29 mouse cellular contexts compared by ENCODE assay signal in genomic region chr16:8413441-8413840, GRCm38 (mm10). TPM values are rescaled to one million over a fixed set of nuclear protein-coding genes. Genes with fewer than 3 reads are reported as not detected.
"Had no signal": no experiment of that assay in that cellular context is flagged by ENCODE, and none has a peak within 500 bp of the region (broad histone marks: within the 10 kb centered on the region; RNA-seq: fewer than 3 reads in every experiment).

No protein-coding gene starts in this region.

- H3K4me1 ChIP-seq: limb, embryonic 13.5 days; limb, embryonic 15.5 days had no signal

- H3K4me3 ChIP-seq: hindbrain, embryonic 13.5 days; hindbrain, embryonic 15.5 days; kidney, embryonic 15.5 days; limb, embryonic 13.5 days; limb, embryonic 15.5 days; liver, embryonic 12.5 days had no signal

- H3K9me3 ChIP-seq: hindbrain, embryonic 13.5 days; hindbrain, embryonic 15.5 days; kidney, embryonic 15.5 days; limb, embryonic 13.5 days; limb, embryonic 15.5 days; liver, embryonic 12.5 days had no signal

- H3K27ac ChIP-seq: hindbrain, embryonic 13.5 days; hindbrain, embryonic 15.5 days; hindbrain, postnatal 0 days; kidney, embryonic 15.5 days; kidney, postnatal 0 days; limb, embryonic 13.5 days; limb, embryonic 15.5 days; liver, embryonic 12.5 days; liver, embryonic 14.5 days had no signal

- H3K9ac ChIP-seq: hindbrain, embryonic 13.5 days; hindbrain, embryonic 15.5 days; kidney, embryonic 15.5 days; limb, embryonic 13.5 days; limb, embryonic 15.5 days; liver, embryonic 12.5 days; liver, embryonic 14.5 days had no signal

- H3K36me3 ChIP-seq: hindbrain, embryonic 13.5 days; hindbrain, embryonic 15.5 days; kidney, embryonic 15.5 days; limb, embryonic 13.5 days; limb, embryonic 15.5 days; liver, embryonic 12.5 days had no signal

- DNase-seq: gastrocnemius, postnatal 14 days; gastrocnemius, postnatal 36 days; heart, adult 18-20 months; heart, postnatal 10 days; heart, postnatal 36 days; kidney, adult 11 months; kidney, adult 2 months; kidney, adult 9 months; kidney, postnatal 14 days; kidney, postnatal 36 days; layer of hippocampus, adult 9-11 months; layer of hippocampus, postnatal 36 days; left cerebral cortex, postnatal 4 days had no signal

- H3K4me2 ChIP-seq: heart, embryonic 11.5 days; hindbrain, embryonic 13.5 days; hindbrain, embryonic 15.5 days; kidney, embryonic 15.5 days; limb, embryonic 13.5 days; limb, embryonic 15.5 days; liver, embryonic 12.5 days had no signal

- ATAC-seq: hindbrain, postnatal 0 days; intestine, embryonic 16.5 days; liver, embryonic 12.5 days had no signal

RNA-seq across cellular contexts. Expression of gene Tmem114, which starts 11.5 kb away (rescaled TPM):
- polyA plus RNA-seq: heart, embryonic 11.5 days; heart, embryonic 14.5 days; heart, embryonic 16.5 days; intestine, embryonic 16.5 days; kidney, adult 2 months; kidney, postnatal 0 days; large intestine, adult 2 months; limb, embryonic 11.5 days; limb, embryonic 15.5 days; liver, adult 2 months; liver, embryonic 12.5 days had no signal
